Mouse (Mus musculus): ENCODE measurements around the gene Aars2. TPM values are rescaled to one million over a fixed set of nuclear protein-coding genes. Genes with fewer than 3 reads are reported as not detected.

Aars2 gene
- total RNA-seq (2014; rRNA removed; ENCODE audit: low replicate concordance) (25.6 and 33.7 TPM in 2 replicates), polyA plus RNA-seq (2015; fragmentation: Nextera tagmentation; extraction: Ambion mirVana) (13.9 and 15.0 TPM in 2 replicates)

DNA sequence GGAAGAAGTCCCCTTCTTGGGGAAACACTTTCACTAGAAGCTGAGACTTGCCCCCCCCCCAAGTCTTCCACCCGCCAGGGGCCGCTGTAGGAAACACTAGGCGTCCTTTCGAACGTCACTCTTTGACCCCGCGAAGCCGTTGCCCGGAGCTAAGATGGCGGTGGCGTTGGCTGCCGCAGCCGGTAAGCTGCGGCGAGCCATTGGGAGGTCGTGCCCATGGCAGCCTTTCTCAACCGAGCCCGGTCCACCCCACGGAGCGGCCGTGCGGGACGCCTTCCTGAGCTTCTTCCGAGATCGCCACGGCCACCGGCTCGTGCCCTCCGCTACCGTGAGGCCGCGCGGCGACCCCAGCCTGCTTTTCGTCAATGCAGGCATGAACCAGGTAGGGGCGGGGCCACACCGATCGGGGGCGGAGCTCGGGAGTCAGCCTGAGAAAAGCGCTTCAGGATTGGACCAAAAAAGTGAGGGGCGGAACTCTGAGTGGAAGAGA, at the start of gene Aars2:
Aars2 (plus strand) TSS at position 142 of the 490 bp plus-strand sequence.
- no peaks in the 10 kb centered on the region for H3K27me3 ChIP-seq (ENCODE audit: control insufficient read depth, insufficient read depth, low read length)
- peak; percentile 87 for DNase-seq (ENCODE audit: low spot score)
- H3K27ac ChIP-seq (ENCODE audit: low read depth): peak within 1 kb of the TSS; percentile 92
- ATAC-seq (ENCODE audit: insufficient read depth, low read depth): peak; percentile 90
- H3K4me3 ChIP-seq (ENCODE audit: low read depth, low read length): peak within 1 kb of the TSS; percentile 95
- H3K4me1 ChIP-seq (ENCODE audit: control insufficient read depth, insufficient read depth): peaks cover 8% of the 10 kb centered on the region
- H3K36me3 ChIP-seq (replicated peaks; ENCODE audit: control insufficient read depth, insufficient read depth, low read length): peaks cover 37% of the 10 kb centered on the region
- peak; percentile 47; the same call in 1 of the 2 replicates for TF ChIP-seq EP300 (IDR thresholded peaks at IDR 0.05; ENCODE audit: low read depth)
- TF ChIP-seq CTCF (IDR thresholded peaks at IDR 0.05; ENCODE audit: low read depth): peak; percentile 81
- under 1% methylated on average over 42 of the region's 42 CpGs for WGBS
- no peaks in the 10 kb centered on the region for H3K9me3 ChIP-seq (replicated peaks; ENCODE audit: control insufficient read depth, low read length)
- peak within 1 kb of the TSS; percentile 65 for H3K9ac ChIP-seq (replicated peaks; ENCODE audit: low read depth, low read length)
- H3K4me2 ChIP-seq (ENCODE audit: low read depth, low read length): peak within 1 kb of the TSS; percentile 57

DNA sequence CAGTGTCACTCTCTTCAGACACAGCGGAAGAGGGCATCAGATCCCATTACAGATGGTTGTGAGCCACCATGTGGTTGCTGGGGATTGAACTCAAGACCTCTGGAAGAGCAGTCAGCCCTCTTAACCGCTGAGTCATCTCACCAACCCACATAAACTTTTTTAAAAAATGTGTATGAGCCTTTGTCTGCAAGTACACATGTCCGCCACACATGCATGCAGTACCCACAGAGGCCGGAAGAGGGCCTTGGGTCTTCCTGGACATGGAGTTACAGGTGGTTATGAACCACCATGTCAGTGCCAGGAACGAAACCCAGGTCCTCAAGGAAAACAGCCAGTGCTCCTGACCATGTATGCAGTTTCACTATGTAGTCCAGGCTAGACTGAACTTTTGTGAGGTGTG, 49.2 kb upstream of the Aars2 start:
- Histone ChIP-seq H3K9ac (replicated peaks; ENCODE audit: low read depth, low read length) (no peak overlapping the region), H3K9me3 (replicated peaks; ENCODE audit: control insufficient read depth, low read length) (no peaks in the 10 kb centered on the region), H3K4me1 (ENCODE audit: control insufficient read depth, insufficient read depth) (no peaks in the 10 kb centered on the region), H3K27me3 (ENCODE audit: control insufficient read depth, insufficient read depth, low read length) (no peaks in the 10 kb centered on the region), H3K4me2 (ENCODE audit: low read depth, low read length) (no peak overlapping the region), H3K36me3 (replicated peaks; ENCODE audit: control insufficient read depth, insufficient read depth, low read length) (no peaks in the 10 kb centered on the region), H3K27ac (ENCODE audit: low read depth) (no peak overlapping the region), H3K4me3 (ENCODE audit: low read depth, low read length) (no peak overlapping the region)
- no peak for ATAC-seq (ENCODE audit: insufficient read depth, low read depth)
- TF ChIP-seq CTCF (IDR thresholded peaks at IDR 0.05; ENCODE audit: low read depth): no peak
- no peak for TF ChIP-seq EP300 (IDR thresholded peaks at IDR 0.05; ENCODE audit: low read depth)
- WGBS: 88% methylated on average over 5 of the region's 5 CpGs
- no peak for DNase-seq (ENCODE audit: low spot score)

DNA sequence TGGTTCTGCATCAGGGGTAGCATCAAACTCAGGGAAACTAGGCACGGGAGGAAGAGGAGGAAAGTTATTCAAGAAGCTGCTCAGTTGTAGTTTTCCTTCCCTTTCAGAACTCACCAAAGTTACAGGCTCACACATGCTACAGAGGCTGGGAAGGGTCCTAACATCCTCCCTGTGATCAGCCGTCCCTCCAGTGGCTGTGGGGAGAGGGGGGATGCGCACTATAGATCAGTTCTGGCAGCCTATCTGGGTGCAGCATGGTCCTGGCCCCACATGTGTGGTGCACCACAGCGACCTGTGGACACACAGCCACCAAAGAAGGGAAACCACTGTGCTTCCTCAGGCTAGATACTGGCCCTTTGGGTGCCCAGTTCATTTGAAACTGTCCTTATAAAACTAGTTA, 48.1 kb upstream of the Aars2 start:
- no peak for DNase-seq (ENCODE audit: low spot score)
- Histone ChIP-seq H3K36me3 (replicated peaks; ENCODE audit: control insufficient read depth, insufficient read depth, low read length) (no peaks in the 10 kb centered on the region), H3K4me3 (ENCODE audit: low read depth, low read length) (no peak overlapping the region), H3K9me3 (replicated peaks; ENCODE audit: control insufficient read depth, low read length) (no peaks in the 10 kb centered on the region), H3K27ac (ENCODE audit: low read depth) (no peak overlapping the region), H3K9ac (replicated peaks; ENCODE audit: low read depth, low read length) (no peak overlapping the region), H3K4me1 (ENCODE audit: control insufficient read depth, insufficient read depth) (no peaks in the 10 kb centered on the region), H3K4me2 (ENCODE audit: low read depth, low read length) (no peak overlapping the region), H3K27me3 (ENCODE audit: control insufficient read depth, insufficient read depth, low read length) (no peaks in the 10 kb centered on the region)
- TF ChIP-seq CTCF (IDR thresholded peaks at IDR 0.05; ENCODE audit: low read depth): no peak
- TF ChIP-seq EP300 (IDR thresholded peaks at IDR 0.05; ENCODE audit: low read depth): no peak
- WGBS: 80% methylated on average over 4 of the region's 4 CpGs
- ATAC-seq (ENCODE audit: insufficient read depth, low read depth): no peak

DNA sequence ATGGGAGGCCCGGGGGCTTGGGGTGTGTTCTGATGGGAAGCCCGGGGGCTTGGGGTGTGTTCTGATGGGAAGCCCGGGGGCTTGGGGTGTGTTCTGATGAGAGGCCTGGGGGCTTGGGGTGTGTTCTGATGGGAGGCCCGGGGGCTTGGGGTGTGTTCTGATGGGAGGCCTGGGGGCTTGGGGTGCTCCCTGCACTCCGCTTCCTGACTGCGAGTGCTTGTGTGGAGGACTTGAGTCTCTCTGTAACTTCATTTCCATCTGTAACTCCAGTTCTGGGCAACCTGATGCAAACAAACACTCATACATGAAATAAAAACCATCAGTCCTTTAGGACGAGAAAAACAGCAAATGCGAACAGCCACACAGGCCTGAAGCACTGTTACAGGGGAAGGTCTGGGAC, 47.6 kb upstream of the Aars2 start:
- Histone ChIP-seq H3K4me2 (ENCODE audit: low read depth, low read length) (no peak overlapping the region), H3K4me3 (ENCODE audit: low read depth, low read length) (no peak overlapping the region), H3K4me1 (ENCODE audit: control insufficient read depth, insufficient read depth) (no peaks in the 10 kb centered on the region), H3K36me3 (replicated peaks; ENCODE audit: control insufficient read depth, insufficient read depth, low read length) (no peaks in the 10 kb centered on the region), H3K9me3 (replicated peaks; ENCODE audit: control insufficient read depth, low read length) (no peaks in the 10 kb centered on the region), H3K9ac (replicated peaks; ENCODE audit: low read depth, low read length) (no peak overlapping the region), H3K27ac (ENCODE audit: low read depth) (no peak overlapping the region), H3K27me3 (ENCODE audit: control insufficient read depth, insufficient read depth, low read length) (no peaks in the 10 kb centered on the region)
- TF ChIP-seq CTCF (IDR thresholded peaks at IDR 0.05; ENCODE audit: low read depth) (no peak), EP300 (IDR thresholded peaks at IDR 0.05; ENCODE audit: low read depth) (no peak)
- 85% methylated on average over 8 of the region's 8 CpGs for WGBS
- DNase-seq (ENCODE audit: low spot score) (no peak), ATAC-seq (ENCODE audit: insufficient read depth, low read depth) (no peak)

DNA sequence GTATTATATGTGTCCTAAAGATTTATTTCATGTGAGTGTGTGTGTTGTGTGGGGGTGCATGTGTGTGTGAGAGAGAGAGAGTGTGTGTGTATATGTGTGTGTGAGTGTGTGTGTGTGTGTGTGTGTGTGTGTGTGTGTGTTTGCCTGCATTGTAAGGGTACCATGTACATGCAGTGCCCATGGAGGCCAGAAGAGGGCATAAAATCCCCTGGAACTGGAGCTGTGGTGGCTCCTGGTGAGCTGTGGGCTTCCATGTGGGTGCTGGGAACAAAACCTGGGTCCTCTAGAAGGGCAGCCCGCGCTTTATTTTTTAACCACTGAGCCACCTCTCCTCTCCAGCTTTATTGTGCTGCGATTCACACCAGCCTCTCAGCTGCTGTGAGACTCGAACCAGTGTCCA, 44.1 kb upstream of the Aars2 start:
- no peak overlapping the region for H3K9ac ChIP-seq (replicated peaks; ENCODE audit: low read depth, low read length)
- H3K27ac ChIP-seq (ENCODE audit: low read depth): no peak overlapping the region
- no peaks in the 10 kb centered on the region for H3K36me3 ChIP-seq (replicated peaks; ENCODE audit: control insufficient read depth, insufficient read depth, low read length)
- H3K4me1 ChIP-seq (ENCODE audit: control insufficient read depth, insufficient read depth): no peaks in the 10 kb centered on the region
- no peak overlapping the region for H3K4me2 ChIP-seq (ENCODE audit: low read depth, low read length)
- no peak for DNase-seq (ENCODE audit: low spot score)
- H3K27me3 ChIP-seq (ENCODE audit: control insufficient read depth, insufficient read depth, low read length): no peaks in the 10 kb centered on the region
- no peaks in the 10 kb centered on the region for H3K9me3 ChIP-seq (replicated peaks; ENCODE audit: control insufficient read depth, low read length)
- TF ChIP-seq CTCF (IDR thresholded peaks at IDR 0.05; ENCODE audit: low read depth) (no peak), EP300 (IDR thresholded peaks at IDR 0.05; ENCODE audit: low read depth) (no peak)
- no peak for ATAC-seq (ENCODE audit: insufficient read depth, low read depth)
- 87% methylated on average over 4 of the region's 4 CpGs for WGBS
- no peak overlapping the region for H3K4me3 ChIP-seq (ENCODE audit: low read depth, low read length)

- Histone ChIP-seq H3K4me2 (ENCODE audit: low read depth, low read length) (no peak overlapping the region), H3K36me3 (replicated peaks; ENCODE audit: control insufficient read depth, insufficient read depth, low read length) (no peaks in the 10 kb centered on the region), H3K9ac (replicated peaks; ENCODE audit: low read depth, low read length) (no peak overlapping the region), H3K4me3 (ENCODE audit: low read depth, low read length) (no peak overlapping the region), H3K9me3 (replicated peaks; ENCODE audit: control insufficient read depth, low read length) (0 out of 2 replicates have a peak, but pooled peaks cover 4% of the 10 kb centered on the region), H3K4me1 (ENCODE audit: control insufficient read depth, insufficient read depth) (no peaks in the 10 kb centered on the region), H3K27me3 (ENCODE audit: control insufficient read depth, insufficient read depth, low read length) (no peaks in the 10 kb centered on the region), H3K27ac (ENCODE audit: low read depth) (no peak overlapping the region)
- 73% methylated on average over 9 of the region's 9 CpGs for WGBS
- ATAC-seq (ENCODE audit: insufficient read depth, low read depth) (no peak), DNase-seq (ENCODE audit: low spot score) (no peak)
- TF ChIP-seq EP300 (IDR thresholded peaks at IDR 0.05; ENCODE audit: low read depth) (no peak), CTCF (IDR thresholded peaks at IDR 0.05; ENCODE audit: low read depth) (no peak)
Observed at GRCm38 (mm10) chr17:45464255-45464654, 42.4 kb upstream of the Aars2 start.
